Mouse (Mus musculus) ES-Bruce4 (cell line): Measurements from ENCODE around the gene Tekt4. TPM values are rescaled to one million over a fixed set of nuclear protein-coding genes. Genes with fewer than 3 reads are reported as not detected.

Experiments used
- H3K27ac ChIP-seq: 2 replicates; pipeline ENCODE4 v1.5.1; 2012; ENCODE audit warnings: low read length, inconsistent platforms; ENCODE audit not compliant: insufficient read depth
- H3K27me3 ChIP-seq: 2 replicates; pipeline ENCODE4 v1.6.1; 2012; ENCODE audit warnings: mild to moderate bottlenecking, low read length, inconsistent platforms; ENCODE audit not compliant: control insufficient read depth, poor library complexity, insufficient read depth, severe bottlenecking
- H3K36me3 ChIP-seq: 2 replicates; pipeline ENCODE4 v1.6.1; 2012; ENCODE audit warnings: inconsistent platforms, mild to moderate bottlenecking, low read length, moderate library complexity; ENCODE audit not compliant: control insufficient read depth, poor library complexity, insufficient read depth, severe bottlenecking
- H3K4me1 ChIP-seq: one replicate; pipeline ENCODE4 v1.8.1; 2011; ENCODE audit warnings: low read length; ENCODE audit not compliant: control insufficient read depth, insufficient read depth
- H3K4me3 ChIP-seq: 2 replicates; pipeline ENCODE4 v1.5.1; 2011; ENCODE audit warnings: low read depth, mild to moderate bottlenecking, low read length
- H3K9ac ChIP-seq: 2 replicates; pipeline ENCODE4 v1.6.1; 2012; ENCODE audit warnings: low read depth, mild to moderate bottlenecking, inconsistent platforms; ENCODE audit not compliant: poor library complexity, severe bottlenecking
- H3K9me3 ChIP-seq: replicated peaks from 2 replicates; pipeline ENCODE4 v1.6.1; 2012; ENCODE audit warnings: mild to moderate bottlenecking, low read length, inconsistent platforms; ENCODE audit not compliant: control insufficient read depth, poor library complexity, insufficient read depth, severe bottlenecking
- CTCF ChIP-seq: IDR thresholded peaks from one replicate; pipeline ENCODE4 v1.8.1; 2011; ENCODE audit warnings: low read depth, low read length
- EP300 ChIP-seq: IDR thresholded peaks from 2 replicates; pipeline ENCODE4 v1.6.1; 2011; ENCODE audit warnings: low read depth, low read length; ENCODE audit not compliant: insufficient read depth
- POLR2A ChIP-seq: IDR thresholded peaks from one replicate; pipeline ENCODE4 v1.8.1; 2011; ENCODE audit warnings: low read length; ENCODE audit not compliant: insufficient read depth
- polyA plus RNA-seq: library from polyadenylated mRNA; stranded (reverse); fragments of >200 nt; gene quantifications from 2 replicates; pipeline ENCODE4 v1.2.4, GENCODE M21; 2011; ENCODE audit warnings: low read depth; ENCODE audit not compliant: missing spikeins, insufficient read depth, insufficient read length

Tekt4 gene
- polyA plus RNA-seq, 1 experiment, result not detected

GRCm38 (mm10) chr17:25516315-25516714 is 61.9 kb downstream of the Tekt4 start:
- Histone ChIP-seq H3K27me3 (no peaks in the 10 kb centered on the region), H3K27ac (no peak overlapping the region), H3K9me3 (no peaks in the 10 kb centered on the region), H3K9ac (no peak overlapping the region), H3K4me1 (no peaks in the 10 kb centered on the region), H3K36me3 (no peaks in the 10 kb centered on the region), H3K4me3 (no peak overlapping the region)
- TF ChIP-seq EP300, result no peak
- no peak for TF ChIP-seq CTCF
- no peak for TF ChIP-seq POLR2A

- no peak overlapping the region for H3K9ac ChIP-seq
- no peak overlapping the region for H3K27ac ChIP-seq
- peak overlapping the region; percentile 7 for H3K4me3 ChIP-seq
- no peaks in the 10 kb centered on the region for H3K9me3 ChIP-seq
- TF ChIP-seq EP300 (no peak), POLR2A (no peak), CTCF (no peak)
- H3K36me3 ChIP-seq, result no peaks in the 10 kb centered on the region
- no peaks in the 10 kb centered on the region for H3K4me1 ChIP-seq
- no peaks in the 10 kb centered on the region for H3K27me3 ChIP-seq
Measured at GRCm38 (mm10) chr17:25518144-25518543, 63.7 kb downstream of the Tekt4 start.

GRCm38 (mm10) chr17:25519511-25519910 is 65.1 kb downstream of the Tekt4 start:
- TF ChIP-seq POLR2A, result no peak
- TF ChIP-seq CTCF, result no peak
- TF ChIP-seq EP300, result no peak
- Histone ChIP-seq H3K4me1 (no peaks in the 10 kb centered on the region), H3K9ac (no peak overlapping the region), H3K4me3 (no peak overlapping the region), H3K27me3 (no peaks in the 10 kb centered on the region), H3K36me3 (no peaks in the 10 kb centered on the region), H3K9me3 (no peaks in the 10 kb centered on the region), H3K27ac (no peak overlapping the region)

GRCm38 (mm10) chr17:25520492-25520891 is 66.1 kb downstream of the Tekt4 start:
- no peak overlapping the region for H3K27ac ChIP-seq

GRCm38 (mm10) chr17:25522080-25522479 is 67.7 kb downstream of the Tekt4 start:
- TF ChIP-seq EP300, result no peak
- Histone ChIP-seq H3K4me1 (no peaks in the 10 kb centered on the region), H3K9ac (no peak overlapping the region)

More at GRCm38 (mm10) chr17:25520492-25520891, 66.1 kb downstream of the Tekt4 start:
- Histone ChIP-seq H3K4me3 (no peak overlapping the region), H3K4me1 (no peaks in the 10 kb centered on the region), H3K36me3 (no peaks in the 10 kb centered on the region), H3K9me3 (no peaks in the 10 kb centered on the region), H3K9ac (no peak overlapping the region), H3K27me3 (no peaks in the 10 kb centered on the region)
- no peak for TF ChIP-seq CTCF
- TF ChIP-seq EP300, result no peak
- TF ChIP-seq POLR2A, result no peak

More at GRCm38 (mm10) chr17:25522080-25522479, 67.7 kb downstream of the Tekt4 start:
- Histone ChIP-seq H3K4me3 (no peak overlapping the region), H3K27me3 (no peaks in the 10 kb centered on the region), H3K9me3 (no peaks in the 10 kb centered on the region), H3K27ac (no peak overlapping the region), H3K36me3 (no peaks in the 10 kb centered on the region)

Other genes with a start within 250 kb of the Tekt4 start
- gene Gnptg, start 214.5 kb upstream of the Tekt4 start, polyA plus RNA-seq, result 15.2 and 19.5 TPM in 2 replicates
- gene Tsr3, start 214.4 kb upstream of the Tekt4 start, polyA plus RNA-seq, result 23.5 and 25.2 TPM in 2 replicates
- gene Baiap3, start 198.3 kb upstream of the Tekt4 start, polyA plus RNA-seq, result 1.3 and 1.6 TPM in 2 replicates
- gene Ube2i, start 180.0 kb upstream of the Tekt4 start, polyA plus RNA-seq, result 430 and 432 TPM in 2 replicates
- gene Prss34, start 156.2 kb upstream of the Tekt4 start, polyA plus RNA-seq, result not detected in 2 replicates
- not detected in 2 replicates for gene Prss28, start 146.0 kb upstream of the Tekt4 start, polyA plus RNA-seq
- gene Prss29, start 136.0 kb upstream of the Tekt4 start, polyA plus RNA-seq, result not detected in 2 replicates
- not detected in 2 replicates for gene Tpsab1, start 109.1 kb upstream of the Tekt4 start, polyA plus RNA-seq
- gene Tpsb2, start 88.3 kb upstream of the Tekt4 start, polyA plus RNA-seq, result not detected in 2 replicates
- not detected in 2 replicates for gene Tpsg1, start 85.3 kb upstream of the Tekt4 start, polyA plus RNA-seq
- gene Cacna1h, start 20.8 kb upstream of the Tekt4 start, polyA plus RNA-seq, result 4.4 and 5.6 TPM in 2 replicates
- gene Sstr5, start 42.7 kb downstream of the Tekt4 start, polyA plus RNA-seq, result not detected in 2 replicates
- 0.32 and 0.48 TPM in 2 replicates for gene Sox8, start 116.1 kb downstream of the Tekt4 start, polyA plus RNA-seq
- gene Lmf1, start 124.5 kb downstream of the Tekt4 start, polyA plus RNA-seq, result 15.2 and 16.1 TPM in 2 replicates